Mouse (Mus musculus) heart, postnatal 0 days (tissue): Measurements from ENCODE around the gene Cpsf7. TPM values are rescaled to one million over a fixed set of nuclear protein-coding genes. Genes with fewer than 3 reads are reported as not detected.

Experiments used
- ATAC-seq: fragments of 200-750 bp; cut with Nextera tagmentation; 2 replicates; pipeline ENCODE4 v1.8.0; 2017; ENCODE audit warnings: low read depth, moderate number of reproducible peaks, moderate library complexity; ENCODE audit not compliant: insufficient read depth
- DNase-seq: peaks from one replicate; pipeline ENCODE4 v3.0.0-alpha.2; 2016; ENCODE audit warnings: low spot score
- H3K27ac ChIP-seq: fragments of 300-500 bp; sonication (generic); 2 replicates; pipeline ENCODE4 v1.5.1; 2014; ENCODE audit warnings: low read depth, mild to moderate bottlenecking
- H3K27me3 ChIP-seq: fragments of 300-500 bp; sonication (generic); 2 replicates; pipeline ENCODE4 v1.6.1; 2014; ENCODE audit warnings: low read length, mixed read lengths; ENCODE audit not compliant: control insufficient read depth, insufficient read depth
- H3K36me3 ChIP-seq: fragments of 300-500 bp; sonication (generic); replicated peaks from 2 replicates; pipeline ENCODE4 v1.6.1; 2014; ENCODE audit warnings: low read length, mixed read lengths; ENCODE audit not compliant: control insufficient read depth, insufficient read depth
- H3K4me1 ChIP-seq: fragments of 300-500 bp; sonication (generic); 2 replicates; pipeline ENCODE4 v1.6.1; 2014; ENCODE audit warnings: antibody characterized with exemption; ENCODE audit not compliant: control insufficient read depth, insufficient read depth
- H3K4me2 ChIP-seq: fragments of 300-500 bp; sonication (generic); 2 replicates; pipeline ENCODE4 v1.6.1; 2014; ENCODE audit warnings: low read depth, mild to moderate bottlenecking, low read length, moderate library complexity
- H3K4me3 ChIP-seq: fragments of 300-500 bp; sonication (generic); 2 replicates; pipeline ENCODE4 v1.5.1; 2014; ENCODE audit warnings: low read depth, low read length
- H3K9ac ChIP-seq: fragments of 300-500 bp; sonication (generic); replicated peaks from 2 replicates; pipeline ENCODE4 v1.6.1; 2014; ENCODE audit warnings: low read depth, low read length, mixed read lengths
- H3K9me3 ChIP-seq: fragments of 300-500 bp; sonication (generic); replicated peaks from 2 replicates; pipeline ENCODE4 v1.6.1; 2016; ENCODE audit warnings: low read length; ENCODE audit not compliant: control insufficient read depth
- CTCF ChIP-seq: IDR thresholded peaks from 2 replicates; pipeline ENCODE4 v1.5.1; 2016; ENCODE audit warnings: antibody characterized with exemption, control low read depth, low read depth
- EP300 ChIP-seq: IDR thresholded peaks from 2 replicates; pipeline ENCODE4 v1.6.1; 2016; ENCODE audit warnings: antibody characterized with exemption, low read depth
- WGBS: fragments of 180-500 bp; shearing (Covaris S2); extraction: QIAGEN DNeasy Blood & Tissue Kit; methylation state at CpG from one replicate; pipeline ENCODE4 v1.1.7; 2014; 5-methylcytosine and 5-hydroxymethylcytosine counted together
- polyA plus RNA-seq: library from polyadenylated mRNA; unstranded; fragments of >200 nt; fragmentation: Nextera tagmentation; extraction: Ambion mirVana; gene quantifications from 2 replicates; pipeline ENCODE4 v1.2.1, GENCODE M21; 2015
- total RNA-seq: library from RNA; depleted of rRNA; stranded (reverse); fragments of >200 nt; gene quantifications from 2 replicates; pipeline ENCODE4 v1.2.3, GENCODE M21; 2014; ENCODE audit warnings: low replicate concordance; rRNA removed

The Cpsf7 gene
- total and polyA plus RNA-seq, 2 experiments from 2014 or later = 14.8 to 51.4 TPM

- no peak overlapping the region for H3K4me2 ChIP-seq
- H3K36me3 ChIP-seq = peaks cover 41% of the 10 kb centered on the region; the same call in 1 of the 2 replicates
- no peaks in the 10 kb centered on the region for H3K9me3 ChIP-seq
- H3K4me1 ChIP-seq = no peaks in the 10 kb centered on the region
- no peak for TF ChIP-seq CTCF
- TF ChIP-seq EP300 = no peak
- WGBS = 87% methylated on average over 8 of the region's 8 CpGs
- ATAC-seq (no peak), DNase-seq (no peak)
- H3K9ac ChIP-seq = no peak overlapping the region
- no peak overlapping the region for H3K27ac ChIP-seq
- H3K4me3 ChIP-seq = no peak overlapping the region
- no peaks in the 10 kb centered on the region for H3K27me3 ChIP-seq
Observed at GRCm38 (mm10) chr19:10585112-10585511, 60.0 kb downstream of the Cpsf7 start.

GRCm38 (mm10) chr19:10587231-10587630, 62.2 kb downstream of the Cpsf7 start:
- Histone ChIP-seq H3K9ac (no peak overlapping the region), H3K4me3 (no peak overlapping the region), H3K36me3 (peaks cover 34% of the 10 kb centered on the region), H3K27ac (no peak overlapping the region), H3K27me3 (no peaks in the 10 kb centered on the region), H3K4me1 (no peaks in the 10 kb centered on the region), H3K9me3 (no peaks in the 10 kb centered on the region), H3K4me2 (no peak overlapping the region)
- DNase-seq (no peak), ATAC-seq (no peak)
- TF ChIP-seq EP300 (no peak), CTCF (no peak)
- WGBS = 90% methylated on average over 8 of the region's 8 CpGs

- H3K27me3 ChIP-seq = no peaks in the 10 kb centered on the region
- ATAC-seq (no peak), DNase-seq (no peak)
- H3K9me3 ChIP-seq = no peaks in the 10 kb centered on the region
- no peaks in the 10 kb centered on the region for H3K4me1 ChIP-seq
- no peak overlapping the region for H3K27ac ChIP-seq
- no peak overlapping the region for H3K4me2 ChIP-seq
- H3K4me3 ChIP-seq = no peak overlapping the region
- no peak overlapping the region for H3K9ac ChIP-seq
- no peak for TF ChIP-seq EP300
- no peak for TF ChIP-seq CTCF
- whole genome bisulfite sequencing = 71% methylated on average over 5 of the region's 5 CpGs
- peaks cover 33% of the 10 kb centered on the region for H3K36me3 ChIP-seq
Observed at GRCm38 (mm10) chr19:10589127-10589857, 64.2 kb downstream of the Cpsf7 start.

GRCm38 (mm10) chr19:10590301-10590700, 65.2 kb downstream of the Cpsf7 start:
- no peaks in the 10 kb centered on the region for H3K9me3 ChIP-seq
- H3K9ac ChIP-seq = no peak overlapping the region
- no peak overlapping the region for H3K27ac ChIP-seq
- no peak for ATAC-seq
- WGBS = 78% methylated on average over 3 of the region's 3 CpGs
- H3K36me3 ChIP-seq = peaks cover 34% of the 10 kb centered on the region
- DNase-seq = no peak
- TF ChIP-seq CTCF = no peak
- TF ChIP-seq EP300 = no peak
- H3K4me1 ChIP-seq = no peaks in the 10 kb centered on the region
- no peak overlapping the region for H3K4me3 ChIP-seq
- H3K27me3 ChIP-seq = no peaks in the 10 kb centered on the region
- H3K4me2 ChIP-seq = no peak overlapping the region

- WGBS = 90% methylated on average over 6 of the region's 6 CpGs
- ATAC-seq = no peak
- H3K4me1 ChIP-seq = no peaks in the 10 kb centered on the region
- H3K27ac ChIP-seq = no peak overlapping the region
- H3K36me3 ChIP-seq = peaks cover 40% of the 10 kb centered on the region
- no peaks in the 10 kb centered on the region for H3K27me3 ChIP-seq
- no peak overlapping the region for H3K4me3 ChIP-seq
- no peaks in the 10 kb centered on the region for H3K9me3 ChIP-seq
- H3K9ac ChIP-seq = no peak overlapping the region
- H3K4me2 ChIP-seq = no peak overlapping the region
- TF ChIP-seq EP300 (no peak), CTCF (no peak)
- no peak for DNase-seq
Observed at GRCm38 (mm10) chr19:10591659-10592377, 66.8 kb downstream of the Cpsf7 start.

Other genes with a start within 250 kb of the Cpsf7 start
- 0.92 and 1.4 TPM in 2 replicates for gene Dagla, start 220.4 kb upstream of the Cpsf7 start, total RNA-seq
- 0.52 and 0.60 TPM in 2 replicates for gene Dagla, start 220.4 kb upstream of the Cpsf7 start, polyA plus RNA-seq
- 5.0 and 6.0 TPM in 2 replicates for gene Syt7, start 136.2 kb upstream of the Cpsf7 start, total RNA-seq
- gene Syt7, start 136.2 kb upstream of the Cpsf7 start, polyA plus RNA-seq = 0.78 and 0.96 TPM in 2 replicates
- gene Lrrc10b, start 67.8 kb upstream of the Cpsf7 start, total RNA-seq = 1.9 TPM in 1 of 2 replicates, not detected in the other
- 0.08 and 0.18 TPM in 2 replicates for gene Lrrc10b, start 67.8 kb upstream of the Cpsf7 start, polyA plus RNA-seq
- gene Ppp1r32, start 42.3 kb upstream of the Cpsf7 start, total RNA-seq = 0.19 TPM in 1 of 2 replicates, not detected in the other
- 0.14 TPM in 2 replicates for gene Ppp1r32, start 42.3 kb upstream of the Cpsf7 start, polyA plus RNA-seq
- 50.6 and 66.2 TPM in 2 replicates for gene Sdhaf2, start 876 bp downstream of the Cpsf7 start, total RNA-seq
- gene Sdhaf2, start 876 bp downstream of the Cpsf7 start, polyA plus RNA-seq = 56.1 and 56.9 TPM in 2 replicates
- gene Tmem216, start 31.0 kb downstream of the Cpsf7 start, total RNA-seq = 10.2 and 12.9 TPM in 2 replicates
- gene Tmem216, start 31.0 kb downstream of the Cpsf7 start, polyA plus RNA-seq = 12.7 and 13.2 TPM in 2 replicates
- gene Cyb561a3, start 51.9 kb downstream of the Cpsf7 start, total RNA-seq = 11.9 and 22.7 TPM in 2 replicates
- 13.7 and 15.5 TPM in 2 replicates for gene Cyb561a3, start 51.9 kb downstream of the Cpsf7 start, polyA plus RNA-seq
- 6.7 and 8.1 TPM in 2 replicates for gene Tmem138, start 52.1 kb downstream of the Cpsf7 start, total RNA-seq
- gene Tmem138, start 52.1 kb downstream of the Cpsf7 start, polyA plus RNA-seq = 11.9 and 12.1 TPM in 2 replicates
- 298 and 349 TPM in 2 replicates for gene Ddb1, start 80.1 kb downstream of the Cpsf7 start, total RNA-seq
- 130 and 137 TPM in 2 replicates for gene Ddb1, start 80.1 kb downstream of the Cpsf7 start, polyA plus RNA-seq
- 2.7 and 3.0 TPM in 2 replicates for gene Tkfc, start 80.4 kb downstream of the Cpsf7 start, total RNA-seq
- 5.9 and 7.7 TPM in 2 replicates for gene Tkfc, start 80.4 kb downstream of the Cpsf7 start, polyA plus RNA-seq
- 0.19 and 4.7 TPM in 2 replicates for gene Vwce, start 108.9 kb downstream of the Cpsf7 start, total RNA-seq
- 0.22 and 0.23 TPM in 2 replicates for gene Vwce, start 108.9 kb downstream of the Cpsf7 start, polyA plus RNA-seq
- gene Pga5, start 152.8 kb downstream of the Cpsf7 start, total RNA-seq = not detected in 2 replicates
- not detected in 2 replicates for gene Pga5, start 152.8 kb downstream of the Cpsf7 start, polyA plus RNA-seq
- gene Vps37c, start 163.5 kb downstream of the Cpsf7 start, total RNA-seq = 25.5 and 42.1 TPM in 2 replicates
- 22.2 and 23.0 TPM in 2 replicates for gene Vps37c, start 163.5 kb downstream of the Cpsf7 start, polyA plus RNA-seq
- gene Cd5, start 213.7 kb downstream of the Cpsf7 start, total RNA-seq = 3.2 TPM in 1 of 2 replicates, not detected in the other
- gene Cd5, start 213.7 kb downstream of the Cpsf7 start, polyA plus RNA-seq = 0.12 and 0.23 TPM in 2 replicates